Mouse (Mus musculus) midbrain, embryonic 13.5 days (tissue): ENCODE measurements around the gene Milr1. TPM values are rescaled to one million over a fixed set of nuclear protein-coding genes. Genes with fewer than 3 reads are reported as not detected.
"Not testable (repeated sequence)": the region's sequence is repeated elsewhere in the genome, so short reads cannot be mapped to it uniquely, and the experiment has no call there.

Experiments used
- ATAC-seq: fragments of 200-750 bp; cut with Nextera tagmentation; 2 replicates; pipeline ENCODE4 v1.8.0; 2017; ENCODE audit warnings: mild to moderate bottlenecking, moderate TSS enrichment, moderate library complexity
- H3K27ac ChIP-seq: fragments of 300-500 bp; sonication (generic); 2 replicates; pipeline ENCODE4 v1.5.1; 2015; ENCODE audit warnings: inconsistent platforms, mild to moderate bottlenecking, moderate library complexity
- H3K27me3 ChIP-seq: fragments of 300-500 bp; sonication (generic); 2 replicates; pipeline ENCODE4 v1.6.1; 2015; ENCODE audit warnings: mild to moderate bottlenecking, inconsistent platforms
- H3K36me3 ChIP-seq: fragments of 300-500 bp; sonication (generic); 2 replicates; pipeline ENCODE4 v1.6.1; 2015; ENCODE audit warnings: mild to moderate bottlenecking, inconsistent platforms
- H3K4me1 ChIP-seq: fragments of 300-500 bp; sonication (generic); replicated peaks from 2 replicates; pipeline ENCODE4 v1.6.1; 2015; ENCODE audit warnings: inconsistent platforms
- H3K4me2 ChIP-seq: fragments of 300-500 bp; sonication (generic); replicated peaks from 2 replicates; pipeline ENCODE4 v1.6.1; 2015; ENCODE audit warnings: moderate library complexity, mild to moderate bottlenecking, inconsistent platforms
- H3K4me3 ChIP-seq: fragments of 300-500 bp; sonication (generic); replicated peaks from 2 replicates; pipeline ENCODE4 v1.5.1; 2015; ENCODE audit warnings: mild to moderate bottlenecking, inconsistent platforms
- H3K9ac ChIP-seq: fragments of 300-500 bp; sonication (generic); replicated peaks from 2 replicates; pipeline ENCODE4 v1.6.1; 2015; ENCODE audit warnings: mild to moderate bottlenecking, inconsistent platforms
- H3K9me3 ChIP-seq: fragments of 300-500 bp; sonication (generic); 2 replicates; pipeline ENCODE4 v1.6.1; 2016; ENCODE audit warnings: mild to moderate bottlenecking, inconsistent platforms
- WGBS: fragments of 180-500 bp; shearing (Covaris S2); methylation state at CpG from one replicate; pipeline ENCODE4 v1.1.7; 2015; 5-methylcytosine and 5-hydroxymethylcytosine counted together
- polyA plus RNA-seq: library from polyadenylated mRNA; unstranded; fragments of >200 nt; fragmentation: Nextera tagmentation; extraction: Ambion mirVana; gene quantifications from 2 replicates; pipeline ENCODE4 v1.2.1, GENCODE M21; 2015

Milr1 gene
- polyA plus RNA-seq, 1 experiment from 2014 or later: 1.2 TPM

- Histone ChIP-seq H3K27ac (peak within 1 kb of the TSS; percentile 90), H3K9ac (peak within 1 kb of the TSS; percentile 86), H3K4me3 (peak within 1 kb of the TSS; percentile 64), H3K4me2 (peak within 1 kb of the TSS; percentile 86), H3K36me3 (peaks cover 61% of the 10 kb centered on the region), H3K4me1 (peaks cover 24% of the 10 kb centered on the region), H3K27me3 (no peaks in the 10 kb centered on the region), H3K9me3 (no peaks in the 10 kb centered on the region)
- peak; percentile 99 for ATAC-seq
- 2% methylated on average over 30 of the region's 30 CpGs for WGBS
Observed at GRCm38 (mm10) chr11:106779388-106780088, 28.5 kb downstream of the Milr1 start, which contains the start of gene Polg2. Polg2 (minus strand) TSS chr11:106779537.

- no peak overlapping the region for H3K9ac ChIP-seq
- H3K4me2 ChIP-seq: peak overlapping the region; percentile 86
- no peak; the same call in 1 of the 2 replicates for ATAC-seq
- H3K36me3 ChIP-seq: peaks cover 61% of the 10 kb centered on the region
- peak overlapping the region; percentile 90 for H3K27ac ChIP-seq
- no peaks in the 10 kb centered on the region for H3K27me3 ChIP-seq
- no peak overlapping the region for H3K4me3 ChIP-seq
- WGBS: 69% methylated on average over 4 of the region's 4 CpGs
- H3K4me1 ChIP-seq: peaks cover 28% of the 10 kb centered on the region
- H3K9me3 ChIP-seq: no peaks in the 10 kb centered on the region
Observed at GRCm38 (mm10) chr11:106780089-106780425, 29.0 kb downstream of the Milr1 start.

GRCm38 (mm10) chr11:106780590-106781220, 29.7 kb downstream of the Milr1 start:
- ATAC-seq: no peak
- Histone ChIP-seq H3K36me3 (peaks cover 62% of the 10 kb centered on the region), H3K27ac (no peak overlapping the region), H3K4me2 (no peak overlapping the region), H3K4me1 (peaks cover 35% of the 10 kb centered on the region), H3K9me3 (no peaks in the 10 kb centered on the region), H3K4me3 (no peak overlapping the region), H3K9ac (no peak overlapping the region), H3K27me3 (no peaks in the 10 kb centered on the region)
- WGBS: 81% methylated on average over 6 of the region's 6 CpGs

DNA sequence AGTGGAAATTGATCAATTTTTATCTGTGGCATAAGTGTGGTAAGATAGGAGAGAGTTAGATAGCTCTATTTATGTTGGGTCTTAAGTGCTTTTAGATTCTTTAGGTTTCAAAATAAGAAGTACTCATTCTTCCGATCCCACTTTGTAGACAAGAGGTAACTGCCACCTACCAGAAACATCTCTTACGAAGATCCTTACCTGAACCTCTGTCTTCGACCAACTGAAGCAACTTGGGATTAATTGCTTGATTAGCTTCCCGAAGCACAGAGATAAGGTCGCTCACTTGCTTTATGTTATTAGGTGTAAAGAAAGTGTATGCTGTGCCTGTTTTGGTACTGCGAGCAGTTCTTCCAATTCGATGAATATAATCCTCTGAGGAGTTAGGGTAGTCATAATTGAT, 31.2 kb downstream of the Milr1 start:
- H3K4me1 ChIP-seq: peaks cover 45% of the 10 kb centered on the region
- not testable (repeated sequence) for H3K27ac ChIP-seq, ATAC-seq, H3K9me3 ChIP-seq, H3K9ac ChIP-seq, H3K27me3 ChIP-seq, H3K4me2 ChIP-seq, H3K4me3 ChIP-seq
- 95% methylated on average over 7 of the region's 7 CpGs for WGBS
- H3K36me3 ChIP-seq: peaks cover 60% of the 10 kb centered on the region

GRCm38 (mm10) chr11:106782841-106783764, 32.1 kb downstream of the Milr1 start:
- Histone ChIP-seq H3K27ac (no peak overlapping the region), H3K4me1 (peaks cover 38% of the 10 kb centered on the region), H3K9me3 (no peaks in the 10 kb centered on the region), H3K4me3 (no peak overlapping the region), H3K4me2 (no peak overlapping the region), H3K27me3 (no peaks in the 10 kb centered on the region), H3K9ac (no peak overlapping the region), H3K36me3 (peaks cover 60% of the 10 kb centered on the region)
- ATAC-seq: no peak
- 85% methylated on average over 9 of the region's 9 CpGs for WGBS

- Histone ChIP-seq H3K9ac (no peak overlapping the region), H3K9me3 (no peaks in the 10 kb centered on the region), H3K4me1 (peaks cover 36% of the 10 kb centered on the region), H3K27me3 (no peaks in the 10 kb centered on the region), H3K36me3 (peaks cover 60% of the 10 kb centered on the region), H3K4me2 (no peak overlapping the region), H3K27ac (no peak overlapping the region), H3K4me3 (no peak overlapping the region)
- ATAC-seq: no peak
- WGBS: 92% methylated on average over 2 of the region's 2 CpGs
Observed at GRCm38 (mm10) chr11:106784476-106784875, 33.5 kb downstream of the Milr1 start.

DNA sequence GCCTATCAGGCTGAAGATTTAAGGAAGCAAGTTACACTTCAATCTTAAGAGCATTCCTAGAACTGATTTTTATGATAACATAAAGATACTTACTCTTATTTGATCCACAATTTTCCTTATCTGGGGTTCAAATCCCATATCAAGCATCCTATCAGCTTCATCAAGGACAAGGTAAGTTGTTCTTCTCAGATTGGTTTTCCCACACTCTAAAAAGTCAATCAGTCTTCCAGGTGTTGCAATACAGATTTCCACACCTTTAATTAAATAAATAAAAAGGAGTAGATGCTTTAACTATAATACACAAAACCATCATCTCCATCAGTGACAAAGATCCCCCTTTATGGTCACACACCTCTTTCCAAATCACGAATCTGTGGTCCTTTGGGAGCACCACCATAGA, 34.0 kb downstream of the Milr1 start:
- H3K9ac ChIP-seq: no peak overlapping the region
- no peaks in the 10 kb centered on the region for H3K9me3 ChIP-seq
- peaks cover 56% of the 10 kb centered on the region for H3K36me3 ChIP-seq
- no peak for ATAC-seq
- peak overlapping the region; percentile 60 for H3K4me2 ChIP-seq
- H3K4me1 ChIP-seq: peaks cover 37% of the 10 kb centered on the region
- no peak overlapping the region for H3K27ac ChIP-seq
- H3K4me3 ChIP-seq: peak overlapping the region; percentile 98
- no peaks in the 10 kb centered on the region for H3K27me3 ChIP-seq
- 78% methylated on average over 1 of the region's 1 CpGs for whole genome bisulfite sequencing

- peak; percentile 21 for ATAC-seq
- H3K36me3 ChIP-seq: peaks cover 39% of the 10 kb centered on the region
- peak overlapping the region; percentile 99 for H3K27ac ChIP-seq
- H3K4me2 ChIP-seq: peak overlapping the region; percentile 60
- under 1% methylated on average over 61 of the region's 65 CpGs for WGBS
- H3K4me3 ChIP-seq: peak overlapping the region; percentile 98
- H3K9ac ChIP-seq: peak overlapping the region; percentile 100
- H3K9me3 ChIP-seq: no peaks in the 10 kb centered on the region
- peaks cover 40% of the 10 kb centered on the region for H3K4me1 ChIP-seq
- H3K27me3 ChIP-seq: no peaks in the 10 kb centered on the region
Observed at GRCm38 (mm10) chr11:106787131-106788025, 36.4 kb downstream of the Milr1 start.

GRCm38 (mm10) chr11:106788026-106788774, 37.2 kb downstream of the Milr1 start:
- H3K27me3 ChIP-seq: no peaks in the 10 kb centered on the region
- H3K9ac ChIP-seq: peak overlapping the region; percentile 100
- peaks cover 39% of the 10 kb centered on the region for H3K36me3 ChIP-seq
- no peaks in the 10 kb centered on the region for H3K9me3 ChIP-seq
- H3K4me2 ChIP-seq: peak overlapping the region; percentile 76
- H3K4me1 ChIP-seq: peaks cover 36% of the 10 kb centered on the region
- H3K27ac ChIP-seq: peak overlapping the region; percentile 99
- ATAC-seq: peak; percentile 59
- under 1% methylated on average over 74 of the region's 79 CpGs for WGBS
- peak overlapping the region; percentile 98 for H3K4me3 ChIP-seq

DNA sequence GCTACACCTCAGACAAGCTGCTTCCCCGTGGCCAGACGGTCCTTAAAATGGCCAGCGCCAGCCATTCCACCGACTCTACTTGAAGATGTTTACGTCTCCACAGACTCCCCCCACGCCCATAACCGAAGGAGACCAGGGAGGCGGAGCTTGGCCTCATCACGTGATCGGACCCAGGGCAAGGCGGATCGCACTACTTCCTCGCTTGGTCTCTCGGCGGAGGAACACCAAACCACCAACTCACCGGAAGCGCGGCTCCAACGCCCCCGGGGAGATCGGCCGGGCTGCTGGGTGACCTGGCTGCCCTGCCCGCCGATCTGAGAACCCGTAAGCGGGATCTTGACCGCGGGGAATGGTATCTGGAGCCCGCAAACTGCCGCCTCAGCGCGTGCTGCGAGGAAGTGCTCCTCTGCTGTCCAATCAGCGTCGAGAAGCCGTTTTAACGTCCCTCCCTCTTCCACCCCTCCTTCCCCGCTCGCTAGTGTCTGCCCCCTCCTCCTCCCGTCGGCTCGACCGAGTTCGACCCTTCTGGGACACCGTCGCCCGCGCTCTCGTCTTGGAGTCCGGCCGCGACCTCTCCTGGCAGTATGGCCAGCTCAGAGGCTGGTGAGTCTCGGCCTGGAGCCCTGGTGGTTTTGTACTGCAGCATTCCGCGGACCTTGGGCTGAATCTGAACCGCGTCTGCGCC, 37.9 kb downstream of the Milr1 start, which contains the start of the genes Ddx5 and Cep95:
Gene Ddx5 (minus strand): TSS at position 411 of the 685 bp plus-strand sequence.
Gene Cep95 (plus strand): TSS at position 478 of the 685 bp plus-strand sequence.
- H3K4me1 ChIP-seq: peaks cover 36% of the 10 kb centered on the region
- H3K4me3 ChIP-seq: peak within 1 kb of the TSS; percentile 98
- H3K27ac ChIP-seq: peak within 1 kb of the TSS; percentile 99
- WGBS: under 1% methylated on average over 58 of the region's 58 CpGs
- peak within 1 kb of the TSS; percentile 76 for H3K4me2 ChIP-seq
- H3K9me3 ChIP-seq: no peaks in the 10 kb centered on the region
- ATAC-seq: peak; percentile 91
- peaks cover 37% of the 10 kb centered on the region for H3K36me3 ChIP-seq
- peak within 1 kb of the TSS; percentile 100 for H3K9ac ChIP-seq
- no peaks in the 10 kb centered on the region for H3K27me3 ChIP-seq
